Mouse (Mus musculus): ENCODE measurements around the gene Hoxb5. TPM values are rescaled to one million over a fixed set of nuclear protein-coding genes. Genes with fewer than 3 reads are reported as not detected.

The Hoxb5 gene
- polyA plus RNA-seq, 1 experiment: not detected

- no peak for TF ChIP-seq GATA1 (IDR thresholded peaks at IDR 0.05; ENCODE audit: low read length)
These were observed 10.8 kb downstream of the Hoxb5 start for GRCm38 (mm10) chr11:96313806-96314428.

- TF ChIP-seq GATA1 (IDR thresholded peaks at IDR 0.05; ENCODE audit: low read length): no peak
These were observed 11.7 kb downstream of the Hoxb5 start for GRCm38 (mm10) chr11:96314671-96315343.

GRCm38 (mm10) chr11:96315344-96315681 lies 12.2 kb downstream of the Hoxb5 start:
- TF ChIP-seq GATA1 (IDR thresholded peaks at IDR 0.05; ENCODE audit: low read length): no peak

DNA sequence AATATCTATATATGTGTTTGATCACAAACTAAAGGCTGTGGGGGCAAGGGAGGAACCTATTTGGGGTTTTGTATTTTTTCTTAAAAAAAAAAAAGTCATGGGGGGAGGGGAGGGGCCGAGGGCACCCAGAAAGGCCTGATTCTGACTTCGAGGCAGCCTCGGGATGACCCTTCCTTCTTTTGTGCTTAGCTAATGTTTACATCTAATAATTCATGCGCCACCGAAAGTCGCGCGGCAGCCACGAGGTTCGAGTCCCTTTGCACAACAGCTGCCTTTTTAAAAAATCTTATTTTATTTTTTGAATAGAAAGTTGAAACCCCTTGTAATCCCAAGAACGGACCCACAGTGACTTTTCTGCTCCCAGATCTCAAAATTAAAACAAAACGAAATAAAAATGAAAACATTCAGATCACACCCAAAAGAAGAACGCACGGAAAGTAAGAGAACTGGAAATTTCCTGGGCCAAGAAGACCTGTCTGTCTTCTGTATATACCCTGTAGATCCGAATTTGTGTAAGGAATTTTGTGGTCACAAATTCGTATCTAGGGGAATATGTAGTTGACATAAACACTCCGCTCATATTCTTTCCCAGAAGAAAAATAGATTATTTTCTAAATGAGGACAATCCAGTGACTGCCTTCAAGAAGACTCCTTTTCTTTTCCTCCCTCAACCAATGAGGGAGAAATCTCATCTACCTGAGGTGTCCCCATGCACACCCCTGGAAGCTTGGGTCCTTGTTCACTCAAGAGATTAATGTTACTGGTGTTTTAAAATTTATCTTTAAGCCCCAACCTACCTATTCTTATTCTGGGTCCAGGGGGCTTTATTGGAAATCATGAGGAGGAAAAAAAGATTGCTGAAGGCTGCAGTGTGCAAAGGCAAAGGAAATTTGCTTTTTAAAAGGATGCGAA lies 13.8 kb downstream of the Hoxb5 start:
- no peak for TF ChIP-seq GATA1 (IDR thresholded peaks at IDR 0.05; ENCODE audit: low read length)

DNA sequence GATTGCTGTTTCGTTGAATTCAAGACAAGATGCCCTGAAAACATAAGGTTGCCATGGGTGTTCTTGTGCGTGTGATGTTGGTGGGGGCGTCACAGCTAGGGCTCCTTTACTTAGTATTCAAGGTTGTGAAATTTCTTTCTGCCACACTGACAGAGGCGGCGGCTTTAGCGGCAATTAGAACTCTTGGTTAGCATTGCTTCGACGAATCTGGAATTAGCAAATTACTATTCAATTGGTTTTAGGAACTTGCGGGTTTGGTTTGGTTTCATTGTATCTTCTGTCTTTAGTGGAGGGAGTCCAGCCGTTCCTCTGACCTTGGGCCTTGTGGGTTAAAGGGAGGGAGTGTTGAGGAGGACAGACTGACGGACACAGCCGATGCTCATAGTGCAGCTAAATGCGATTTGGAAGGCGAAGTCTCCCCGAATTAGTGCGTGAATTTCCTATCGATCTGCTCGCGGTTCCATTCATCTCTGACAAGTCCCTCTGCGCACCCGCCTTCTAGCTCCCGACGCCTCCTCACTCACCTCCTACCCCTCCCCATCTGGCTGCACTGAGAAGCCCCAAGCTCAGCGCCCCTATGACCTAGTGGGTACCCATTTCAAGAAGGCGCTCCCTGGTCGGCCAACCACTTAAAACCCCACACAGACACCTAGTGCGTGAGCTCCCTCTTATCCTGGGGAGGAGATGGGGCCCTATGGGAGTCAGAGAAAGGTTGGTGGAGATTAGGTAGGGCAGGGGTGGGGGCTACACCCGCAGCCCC lies 14.7 kb downstream of the Hoxb5 start, which contains the start of gene Hoxb4:
Gene Hoxb4 (plus strand): TSS at position 660 of the 760 bp plus-strand sequence.
- TF ChIP-seq GATA1 (IDR thresholded peaks at IDR 0.05; ENCODE audit: low read length): no peak

DNA sequence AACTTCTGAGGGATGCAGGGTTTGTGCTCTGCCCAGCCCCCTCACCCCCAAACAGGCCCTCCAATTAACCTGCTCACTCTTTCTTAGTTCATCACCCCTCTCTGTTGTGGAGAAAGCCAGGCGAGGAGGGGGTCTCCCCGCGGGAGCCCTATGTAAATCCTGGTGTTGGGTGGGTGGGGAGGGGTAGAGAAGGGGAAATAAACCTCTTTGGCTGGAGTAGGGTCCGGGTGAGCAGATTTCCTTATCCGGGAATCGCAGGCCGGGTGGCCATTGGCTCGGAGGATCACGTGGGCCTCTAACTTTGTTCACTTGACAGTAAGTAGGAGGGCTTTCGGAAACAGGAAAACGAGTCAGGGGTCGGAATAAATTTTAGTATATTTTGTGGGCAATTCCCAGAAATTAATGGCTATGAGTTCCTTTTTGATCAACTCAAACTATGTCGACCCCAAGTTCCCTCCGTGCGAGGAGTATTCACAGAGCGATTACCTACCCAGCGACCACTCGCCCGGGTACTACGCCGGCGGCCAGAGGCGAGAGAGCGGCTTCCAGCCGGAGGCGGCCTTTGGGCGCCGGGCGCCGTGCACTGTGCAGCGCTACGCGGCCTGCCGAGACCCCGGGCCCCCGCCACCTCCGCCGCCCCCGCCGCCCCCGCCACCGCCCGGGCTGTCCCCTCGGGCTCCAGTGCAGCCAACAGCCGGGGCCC lies 15.4 kb downstream of the Hoxb5 start:
- TF ChIP-seq GATA1 (IDR thresholded peaks at IDR 0.05; ENCODE audit: low read length): no peak

DNA sequence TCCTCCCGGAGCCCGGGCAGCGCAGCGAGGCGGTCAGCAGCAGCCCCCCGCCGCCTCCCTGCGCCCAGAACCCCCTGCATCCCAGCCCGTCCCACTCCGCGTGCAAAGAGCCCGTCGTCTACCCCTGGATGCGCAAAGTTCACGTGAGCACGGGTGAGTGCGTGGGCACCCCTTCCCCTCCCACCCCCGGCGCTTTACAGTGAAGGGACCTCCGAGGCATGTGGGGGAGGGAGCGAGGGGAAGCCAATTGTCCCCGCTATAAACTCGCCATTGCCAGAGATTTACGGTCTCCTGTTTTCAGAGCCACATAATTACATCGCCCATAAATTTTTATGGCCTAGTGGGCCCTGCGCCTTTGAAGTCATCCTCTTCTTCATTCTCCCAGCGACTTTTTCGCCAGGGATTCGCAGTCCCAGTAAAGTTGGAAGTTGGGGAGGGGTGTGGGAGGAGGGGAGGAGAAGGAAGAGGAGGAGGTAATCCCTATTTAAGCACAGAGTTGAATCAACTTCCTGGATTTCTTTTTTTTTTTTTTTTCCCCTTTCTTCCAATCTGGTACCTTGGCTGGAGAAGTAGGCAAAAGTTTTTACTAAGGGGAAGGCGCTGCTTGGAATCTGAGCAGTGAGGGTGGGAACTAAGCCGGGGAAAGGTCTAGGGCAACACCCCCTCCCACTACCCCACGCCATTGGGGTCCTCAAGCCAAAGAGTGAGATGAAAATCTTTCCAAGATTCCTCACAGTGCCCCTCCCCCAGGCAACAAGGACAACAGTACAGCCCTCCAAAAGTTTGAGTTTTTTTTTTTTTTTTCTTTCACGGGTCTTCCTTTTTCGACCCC lies 16.2 kb downstream of the Hoxb5 start:
- no peak for TF ChIP-seq GATA1 (IDR thresholded peaks at IDR 0.05; ENCODE audit: low read length)

DNA sequence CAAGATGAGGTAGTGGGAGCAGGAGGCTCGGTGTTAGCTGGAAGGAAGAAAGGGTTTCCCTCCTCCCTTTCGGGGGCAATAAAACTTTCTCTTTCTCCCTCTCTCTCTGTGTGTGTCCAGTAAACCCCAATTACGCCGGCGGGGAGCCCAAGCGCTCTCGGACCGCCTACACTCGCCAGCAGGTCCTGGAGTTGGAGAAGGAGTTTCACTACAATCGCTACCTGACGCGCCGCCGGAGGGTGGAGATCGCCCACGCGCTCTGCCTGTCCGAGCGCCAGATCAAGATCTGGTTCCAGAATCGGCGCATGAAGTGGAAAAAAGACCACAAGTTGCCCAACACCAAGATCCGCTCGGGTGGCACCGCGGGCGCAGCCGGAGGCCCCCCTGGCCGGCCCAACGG lies 16.8 kb downstream of the Hoxb5 start:
- no peak for TF ChIP-seq GATA1 (IDR thresholded peaks at IDR 0.05; ENCODE audit: low read length)

GRCm38 (mm10) chr11:96320688-96321087 lies 17.6 kb downstream of the Hoxb5 start:
- TF ChIP-seq GATA1 (IDR thresholded peaks at IDR 0.05; ENCODE audit: low read length): no peak

GRCm38 (mm10) chr11:96321846-96322245 lies 18.7 kb downstream of the Hoxb5 start:
- no peak for TF ChIP-seq GATA1 (IDR thresholded peaks at IDR 0.05; ENCODE audit: low read length)

GRCm38 (mm10) chr11:96322738-96323137 lies 19.6 kb downstream of the Hoxb5 start:
- TF ChIP-seq GATA1 (IDR thresholded peaks at IDR 0.05; ENCODE audit: low read length): no peak

GRCm38 (mm10) chr11:96323154-96323553 lies 20.0 kb downstream of the Hoxb5 start, which contains the start of gene Hoxb3:
Gene Hoxb3 (plus strand): TSS chr11:96323326.
- TF ChIP-seq GATA1 (IDR thresholded peaks at IDR 0.05; ENCODE audit: low read length): no peak

- no peak for TF ChIP-seq GATA1 (IDR thresholded peaks at IDR 0.05; ENCODE audit: low read length)
These were observed 21.0 kb downstream of the Hoxb5 start for GRCm38 (mm10) chr11:96324125-96324524.

- TF ChIP-seq GATA1 (IDR thresholded peaks at IDR 0.05; ENCODE audit: low read length): no peak
These were observed 21.8 kb downstream of the Hoxb5 start for GRCm38 (mm10) chr11:96324965-96325364.
